Mouse (Mus musculus) Muller cell, postnatal 12 days (primary cell): ENCODE data around the gene Ddx31.

Experiments
- DNase-seq: peaks from one replicate; pipeline ENCODE4 v3.0.0-alpha.2; 2015; ENCODE audit errors: inconsistent ontology term

Ddx31 gene

DNA sequence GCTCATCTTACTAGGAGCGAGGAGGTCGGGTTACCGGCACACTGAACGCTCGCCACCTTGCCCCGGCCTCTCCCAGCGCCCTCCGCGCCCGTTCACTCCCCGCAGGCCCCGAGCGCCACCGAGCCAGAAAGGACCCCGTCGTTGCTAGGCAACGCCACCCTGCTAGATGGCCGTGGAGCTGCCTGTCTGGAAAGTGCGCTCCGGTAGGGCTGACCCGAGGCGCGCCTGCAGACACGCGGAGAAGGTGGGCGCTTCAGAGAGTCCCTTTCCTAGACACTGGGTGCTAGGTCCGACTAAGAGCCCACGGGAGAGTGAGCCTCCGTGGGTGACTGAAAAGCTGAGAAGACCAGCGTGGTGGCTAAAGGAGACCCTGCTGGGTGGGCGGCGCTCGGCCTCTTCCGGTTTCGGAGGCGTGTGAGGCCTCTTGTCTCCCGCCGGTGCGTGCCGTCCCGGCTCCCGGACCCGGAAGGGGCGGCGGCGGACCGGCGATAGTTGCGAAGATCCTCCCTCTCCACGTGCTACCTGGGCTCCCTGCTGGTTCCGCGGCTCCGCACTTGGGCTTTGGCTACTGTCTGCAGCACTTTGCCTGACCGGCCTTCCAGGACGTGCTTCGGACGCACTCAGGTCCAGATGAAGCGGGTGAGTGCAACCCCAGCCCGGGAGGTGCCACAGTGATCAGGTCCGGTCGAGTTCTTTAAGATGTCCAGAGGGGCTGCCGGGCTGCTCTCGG lies at the start of gene Ddx31, which contains the start of gene Gtf3c4:
Gene Ddx31 (plus strand): TSS at position 185 of the 730 bp plus-strand sequence.
Gene Gtf3c4 (minus strand): TSS at position 139 of the 730 bp plus-strand sequence.
- peak; percentile 94 for DNase-seq

DNA sequence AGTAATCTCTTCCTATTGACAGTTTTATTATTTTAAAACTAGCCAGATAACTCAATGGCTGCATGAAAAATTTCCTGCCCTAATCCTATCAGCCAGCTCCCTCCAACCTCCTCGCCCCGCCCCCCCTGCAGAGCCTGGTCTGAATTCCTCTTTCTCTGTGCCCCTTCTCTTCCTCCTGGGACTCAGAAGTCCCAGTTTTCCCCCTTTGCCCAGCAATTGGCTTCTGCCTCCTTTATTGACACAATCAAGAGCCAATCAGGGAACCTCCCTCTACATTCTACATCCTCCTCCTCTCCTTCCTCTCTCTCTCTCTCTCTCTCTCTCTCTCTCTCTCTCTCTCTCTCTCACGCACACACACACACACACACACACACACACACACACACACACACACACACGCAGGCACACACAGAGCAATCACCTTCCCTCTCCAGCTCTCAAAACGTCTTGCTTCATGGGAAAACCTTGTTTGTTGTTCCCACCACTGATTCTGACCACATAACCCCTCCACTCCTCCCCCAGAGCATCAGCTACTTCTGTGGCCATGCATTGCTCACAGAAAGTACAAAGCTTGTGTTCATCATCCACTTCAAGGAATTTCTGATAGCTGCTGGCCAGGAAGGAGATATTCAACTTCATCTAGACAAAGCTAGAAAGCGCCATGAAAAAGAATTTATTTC lies 47.1 kb upstream of the Ddx31 start:
- peak; percentile 62 for DNase-seq

DNA sequence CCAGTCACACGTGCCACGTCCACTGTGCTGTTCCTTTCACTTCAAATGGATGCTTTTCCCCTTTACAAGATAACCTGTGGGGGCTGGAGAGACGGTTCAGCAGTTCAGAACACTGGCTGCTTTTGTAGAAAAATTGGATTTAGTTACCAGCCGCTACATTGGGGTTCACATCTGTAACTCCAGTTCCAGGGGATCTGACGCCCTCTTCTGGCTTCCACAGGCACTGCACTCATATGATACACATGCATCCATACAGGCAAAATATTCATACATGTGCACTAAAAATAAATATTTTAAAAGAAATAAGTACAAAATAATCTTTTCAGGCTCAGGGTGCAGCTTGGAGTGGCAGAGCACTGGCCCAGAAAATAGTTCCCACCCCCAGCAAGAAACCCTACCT lies 45.6 kb upstream of the Ddx31 start:
- DNase-seq, result no peak

DNA sequence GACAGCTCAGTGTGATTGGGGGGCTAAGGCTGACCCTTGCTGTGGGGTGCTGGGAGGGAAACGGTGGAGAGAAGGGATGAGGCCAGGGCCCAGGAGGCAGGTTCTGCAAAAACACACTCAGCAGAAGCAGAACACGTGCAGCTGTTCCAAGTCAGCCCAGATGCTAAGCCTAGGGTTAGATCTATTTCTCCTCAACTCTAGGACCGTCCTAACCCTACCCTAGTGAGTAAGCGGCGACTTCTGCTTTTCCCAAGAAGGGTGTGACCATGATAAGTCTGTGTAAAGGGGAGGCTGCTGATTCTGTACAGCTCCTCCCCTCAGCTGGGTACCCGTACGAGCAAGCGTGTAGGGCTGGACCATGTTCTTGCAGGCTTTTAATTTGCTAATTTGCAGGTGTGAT lies 43.9 kb upstream of the Ddx31 start:
- no peak for DNase-seq

DNA sequence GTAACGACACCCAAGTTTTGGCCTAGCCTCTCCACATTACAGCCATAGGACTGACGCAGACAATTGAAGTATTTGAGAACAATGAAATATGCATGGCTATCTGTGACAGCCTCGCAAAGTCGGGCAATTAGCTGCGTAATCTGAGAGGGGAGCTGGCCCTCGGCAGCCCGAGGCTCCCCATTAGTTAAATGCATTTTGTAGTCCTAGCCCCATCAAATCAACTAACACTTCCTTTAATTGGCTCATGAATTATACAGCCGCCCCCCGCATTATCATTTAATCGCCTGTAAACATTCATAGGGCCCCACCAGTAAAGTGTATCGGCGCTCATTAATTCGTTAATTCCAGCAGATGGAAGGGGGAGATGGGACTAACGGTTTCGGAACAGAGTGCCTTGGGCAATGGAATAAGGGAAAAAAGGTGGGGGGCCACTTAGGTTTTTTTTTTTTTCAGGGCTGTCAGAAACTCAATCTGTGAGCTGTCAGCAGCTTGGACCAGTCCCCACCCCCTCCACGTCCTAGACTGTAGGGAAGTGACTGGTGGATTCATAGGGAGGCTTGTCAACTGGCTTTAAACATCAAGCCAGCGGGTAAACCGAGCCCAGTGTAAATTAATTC lies 42.6 kb upstream of the Ddx31 start:
- no peak for DNase-seq

DNA sequence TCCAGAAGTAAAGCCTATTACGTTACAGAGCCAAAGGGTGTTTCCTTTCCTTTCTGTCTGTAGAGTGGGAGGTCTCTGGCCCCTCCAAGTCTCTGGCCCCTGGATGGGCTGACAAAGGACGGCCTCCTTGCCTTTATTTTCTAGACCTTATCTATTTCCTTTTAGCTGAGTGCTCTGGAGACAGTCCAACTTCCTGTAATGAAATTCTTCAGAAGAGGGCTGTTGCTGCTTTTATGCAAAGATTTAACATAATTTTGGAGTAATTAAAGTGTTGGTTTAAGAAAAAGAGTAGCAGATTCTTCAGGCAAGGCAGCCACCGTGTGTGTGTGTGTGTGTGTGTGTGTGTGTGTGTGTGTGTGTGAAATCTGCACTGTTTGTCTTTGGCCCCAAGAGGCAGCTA lies 41.8 kb upstream of the Ddx31 start:
- no peak for DNase-seq

DNA sequence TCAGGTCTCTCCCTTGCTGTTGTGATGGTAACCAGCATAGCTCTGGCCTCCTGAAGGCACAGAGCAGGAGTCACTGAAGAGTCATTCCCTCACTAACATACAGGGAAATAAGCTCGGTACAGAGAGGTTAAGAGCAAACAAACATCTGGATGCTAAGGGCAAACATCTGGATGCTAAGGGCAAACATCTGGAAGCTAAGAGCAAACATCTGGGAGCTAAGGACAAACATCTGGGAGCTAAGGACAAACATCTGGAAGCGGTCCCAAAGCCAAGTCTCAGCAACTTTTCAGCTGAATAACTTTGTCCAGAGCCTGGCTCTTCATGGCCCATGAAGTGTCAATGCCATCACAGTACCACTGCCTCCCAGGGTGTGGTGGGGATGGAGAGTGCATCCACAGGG lies 40.6 kb upstream of the Ddx31 start:
- no peak for DNase-seq

DNA sequence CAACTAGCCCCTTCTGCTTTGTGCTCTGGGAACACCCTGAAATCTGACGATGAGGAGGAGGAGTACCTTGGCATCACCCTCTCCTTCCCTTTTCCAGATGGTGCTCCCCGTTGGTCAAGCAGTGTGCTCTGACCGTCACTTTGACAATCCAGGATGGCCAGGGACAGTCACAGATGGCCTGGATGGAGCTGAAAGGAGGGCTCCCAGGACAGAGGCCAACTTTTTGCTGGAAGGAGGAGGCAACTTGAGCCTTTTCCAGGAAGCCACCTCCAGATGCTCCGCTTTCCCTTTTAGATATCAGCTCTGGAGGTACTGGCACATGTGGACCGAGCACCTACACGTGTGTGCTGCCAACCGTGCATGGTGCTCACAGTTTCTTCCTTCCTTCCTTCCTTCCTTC lies 36.8 kb upstream of the Ddx31 start:
- no peak for DNase-seq

DNA sequence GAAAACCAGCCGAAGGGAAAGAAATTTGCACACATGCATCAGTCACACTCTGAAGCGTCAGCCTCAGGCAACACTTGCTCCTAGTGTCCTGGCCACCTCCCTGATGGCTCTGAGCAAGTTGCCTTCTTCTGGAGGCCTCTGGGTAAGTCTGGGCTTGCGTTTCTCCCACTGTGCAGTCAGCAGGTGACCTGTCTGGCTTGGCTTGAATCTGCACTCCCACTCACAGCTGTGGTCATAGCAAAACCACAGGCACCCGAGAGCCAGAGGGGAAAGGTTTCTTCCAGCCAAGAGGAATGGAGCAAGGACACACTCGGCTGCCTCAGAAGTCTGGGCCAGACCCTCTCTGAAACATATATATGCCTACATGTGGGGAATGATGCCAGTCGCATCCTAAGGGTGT lies 31.4 kb upstream of the Ddx31 start:
- DNase-seq, result peak; percentile 69

DNA sequence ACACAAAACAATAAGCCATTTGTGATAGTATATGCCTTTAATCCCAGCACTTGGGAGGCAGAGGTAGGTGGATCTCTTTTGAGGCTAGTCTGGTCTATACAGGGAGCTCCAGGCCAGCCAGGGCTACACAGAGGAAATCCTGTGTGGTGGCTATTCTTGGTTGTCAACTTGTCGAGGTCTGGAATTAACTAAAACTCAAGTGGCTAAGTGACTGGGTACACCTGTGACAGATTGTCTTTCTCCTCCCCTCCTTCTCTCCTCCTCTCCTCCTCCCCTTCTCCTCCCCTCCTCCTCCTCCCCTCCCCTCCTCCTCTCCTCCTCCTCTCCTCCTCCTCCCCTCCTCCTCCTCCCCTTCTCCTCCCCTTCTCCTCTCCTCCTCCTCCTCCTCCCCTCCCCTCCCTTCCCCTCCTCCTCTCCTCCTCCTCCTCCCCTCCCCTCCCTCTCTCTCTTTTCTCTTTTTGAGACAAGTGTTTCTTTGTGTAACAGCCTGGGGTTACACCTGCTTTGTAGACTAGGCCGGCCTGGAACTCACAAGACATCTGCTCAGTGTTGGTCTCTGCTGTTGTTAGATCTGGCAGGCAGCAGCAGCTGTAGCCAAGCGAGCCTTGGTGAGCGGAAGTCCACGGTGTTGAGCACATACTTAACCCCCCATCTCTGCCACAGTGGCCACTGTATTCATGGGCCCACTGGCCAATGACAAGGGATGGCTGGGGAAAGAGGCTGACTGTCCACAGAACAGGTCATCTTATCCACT lies 29.8 kb upstream of the Ddx31 start:
- DNase-seq, result no peak

DNA sequence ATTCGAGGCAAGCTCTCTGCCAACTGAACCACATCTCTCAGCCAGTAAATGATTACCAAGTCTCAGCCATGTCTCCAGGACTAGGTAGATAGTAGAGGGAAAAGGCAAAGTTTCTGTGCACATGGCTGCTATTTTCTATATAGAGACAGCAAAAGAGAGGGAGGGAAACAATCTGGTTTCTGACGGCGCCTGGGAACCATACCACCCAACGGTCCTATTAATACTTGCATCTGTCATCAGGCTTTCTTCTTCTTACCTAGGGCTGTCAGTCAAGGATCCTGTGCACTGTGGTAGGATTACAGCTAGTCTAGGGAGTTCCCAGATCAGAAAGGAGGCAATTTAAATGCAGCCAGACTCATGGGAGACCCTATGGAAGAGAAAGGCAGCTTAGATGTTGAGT lies 21.3 kb upstream of the Ddx31 start:
- DNase-seq, result no peak

DNA sequence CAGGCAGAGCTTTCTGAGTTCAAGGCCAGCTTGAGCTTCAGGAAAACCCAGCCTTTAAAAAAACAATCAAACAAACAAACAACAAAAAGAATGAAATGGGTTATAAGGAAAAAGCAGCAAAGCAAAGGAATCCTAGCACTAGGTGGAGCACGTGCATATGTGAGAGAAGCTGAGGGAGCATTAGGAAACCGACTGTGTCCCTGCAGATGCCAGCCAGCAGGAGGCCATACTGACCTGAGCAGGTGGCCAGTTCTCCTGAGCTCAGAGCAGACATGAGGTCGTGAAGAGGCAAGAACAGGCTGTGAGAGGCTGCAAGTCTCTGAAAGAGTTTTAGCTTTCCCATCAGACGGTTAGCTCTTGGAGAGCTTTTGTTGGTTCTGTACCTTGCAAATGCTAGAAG lies 10.9 kb upstream of the Ddx31 start:
- no peak for DNase-seq

DNA sequence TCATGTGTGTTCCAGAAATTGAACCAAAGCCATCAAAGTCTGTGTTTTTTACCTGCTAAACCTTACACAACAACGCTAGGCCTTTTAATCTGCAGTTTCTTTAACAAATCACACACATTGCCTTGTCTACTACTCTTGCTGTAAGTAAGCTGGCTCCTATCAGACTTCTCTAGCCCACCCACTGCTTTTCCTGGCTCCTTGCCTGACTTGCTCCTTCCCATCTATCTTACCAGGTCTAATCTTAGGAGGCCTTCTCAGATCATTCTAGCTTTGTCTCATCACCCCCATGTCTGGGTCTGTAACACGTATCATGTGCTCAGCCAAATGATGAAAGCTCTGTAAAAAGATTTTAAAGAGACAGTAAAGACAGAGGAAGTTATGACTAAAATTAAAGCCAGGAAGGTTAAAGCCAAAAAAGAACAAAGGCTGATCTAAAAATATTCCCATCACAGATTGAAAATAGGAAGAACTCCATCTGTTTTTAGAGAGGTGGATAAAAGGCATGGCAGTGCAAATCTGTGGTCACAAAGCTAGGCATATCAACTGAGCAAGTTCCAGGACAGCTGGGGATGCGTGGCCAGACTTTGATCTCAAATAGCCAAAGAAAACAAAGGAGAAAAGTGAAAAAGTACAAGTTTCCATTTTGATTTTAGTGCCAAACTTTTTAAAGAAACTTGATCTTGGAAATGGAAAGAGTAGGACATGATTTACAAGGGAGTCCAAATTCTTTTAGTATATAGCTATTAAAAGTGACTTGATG lies 3.8 kb upstream of the Ddx31 start:
- DNase-seq, result peak; percentile 6

DNA sequence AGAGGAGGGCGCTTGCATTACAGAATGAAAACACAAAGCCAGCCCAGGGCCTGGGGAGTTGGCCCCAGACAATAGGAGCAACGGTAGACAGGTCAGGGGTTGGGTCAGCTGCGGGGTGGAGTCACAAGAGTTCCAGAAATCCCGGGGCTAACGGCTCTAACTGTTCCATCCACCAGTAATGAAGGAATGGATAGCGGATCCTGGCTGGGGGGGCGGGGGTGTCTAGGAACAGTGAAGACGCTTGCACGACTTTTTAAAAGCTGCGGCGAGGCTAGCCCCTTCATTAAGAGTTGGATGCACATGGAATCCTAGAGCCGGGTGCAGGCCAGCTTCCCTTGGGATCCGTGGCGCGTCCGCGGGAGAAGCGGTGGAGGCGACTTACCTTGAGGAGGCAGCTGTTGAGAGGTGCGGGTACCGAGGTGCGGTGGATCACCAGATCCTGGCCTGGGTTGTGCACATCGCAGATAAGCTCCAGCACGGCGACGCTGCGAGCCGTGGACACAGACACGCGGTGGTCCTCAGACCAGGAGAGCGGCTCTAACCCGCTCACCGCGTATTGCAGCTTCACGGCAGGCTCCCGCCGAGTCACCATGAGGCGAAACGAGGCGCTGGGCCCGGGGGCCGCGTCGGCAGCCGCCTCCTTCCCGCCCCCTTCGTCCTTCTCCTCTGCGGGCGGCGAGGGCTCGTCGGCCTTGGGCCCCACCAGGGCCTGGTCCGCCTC lies 545 bp upstream of the Ddx31 start:
- DNase-seq, result peak; percentile 48

DNA sequence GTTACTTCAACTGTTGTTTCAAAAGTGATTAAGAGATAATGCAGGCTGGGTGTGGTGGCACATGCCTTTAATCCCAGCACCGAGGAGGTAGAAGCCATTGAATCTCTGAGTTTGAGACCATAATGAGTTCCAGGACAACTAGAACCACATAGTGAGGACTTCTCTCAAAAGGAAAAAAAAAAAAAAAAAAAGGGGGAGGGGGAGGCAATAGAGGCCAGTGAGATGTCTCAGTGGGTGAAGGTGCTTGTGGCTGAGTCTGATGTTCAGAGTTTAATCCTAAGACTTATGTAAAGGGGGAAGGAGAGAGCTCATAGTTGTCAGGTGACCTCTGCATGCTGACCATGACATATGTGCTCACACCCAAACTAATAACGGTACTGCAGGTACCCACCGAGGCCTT lies 1.8 kb downstream of the Ddx31 start:
- no peak for DNase-seq

DNA sequence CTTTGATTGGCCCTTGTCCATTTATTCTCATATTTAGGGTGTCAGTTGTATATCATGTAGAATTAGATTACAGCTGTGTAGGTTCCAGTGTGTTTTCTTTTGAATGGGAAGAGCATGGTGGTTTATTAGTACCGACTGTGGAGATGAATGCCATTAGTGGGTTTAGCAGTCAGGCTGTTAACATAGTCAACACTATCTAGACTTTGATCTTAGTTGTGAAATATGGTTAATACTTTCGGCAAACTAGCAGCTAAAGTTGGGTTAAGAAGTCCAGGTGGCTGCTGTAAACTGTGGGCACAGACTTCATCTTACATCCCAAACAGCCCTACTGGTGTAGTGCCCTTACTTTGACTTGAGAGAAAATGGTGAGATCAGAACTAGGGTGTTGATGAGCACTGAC lies 8.7 kb downstream of the Ddx31 start:
- no peak for DNase-seq

DNA sequence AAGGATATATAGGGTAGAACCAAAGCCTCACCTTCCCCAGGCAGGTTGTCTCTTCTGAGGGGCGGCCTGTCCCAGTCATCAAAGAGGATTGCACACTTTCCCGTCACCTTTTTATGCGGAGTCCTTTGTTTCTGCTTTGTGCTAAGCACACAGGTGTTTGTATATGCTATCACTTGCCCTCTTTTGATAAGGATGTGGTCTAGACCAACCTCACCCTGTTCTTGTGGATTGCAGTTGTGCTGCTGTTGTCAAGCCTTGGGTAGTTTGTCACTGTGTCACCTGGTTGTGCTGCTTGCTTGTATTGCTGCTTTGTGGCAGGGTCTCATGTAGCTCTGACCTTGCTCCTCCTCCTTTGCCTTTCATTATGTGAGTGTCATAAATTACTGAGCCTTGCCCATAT lies 12.4 kb downstream of the Ddx31 start:
- no peak for DNase-seq

DNA sequence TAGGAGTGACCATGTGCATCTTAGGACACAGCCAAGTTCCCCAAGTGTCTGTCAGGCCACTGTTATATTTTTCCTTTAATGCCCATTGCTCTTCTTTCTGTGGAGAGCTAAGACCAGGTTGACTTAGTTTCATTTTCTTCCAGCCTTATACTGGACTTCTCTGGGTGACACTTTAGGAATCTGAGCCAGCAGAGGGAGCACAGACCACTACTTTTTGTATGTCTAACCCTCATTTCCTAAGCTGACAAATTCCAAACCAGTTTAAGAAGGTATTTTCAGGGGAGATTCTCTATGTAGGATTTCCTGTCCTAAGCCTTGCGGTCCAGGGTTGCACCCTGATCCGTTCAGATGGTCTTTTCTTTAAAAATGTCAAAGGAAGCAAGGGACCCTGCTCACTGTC lies 15.6 kb downstream of the Ddx31 start:
- no peak for DNase-seq

DNA sequence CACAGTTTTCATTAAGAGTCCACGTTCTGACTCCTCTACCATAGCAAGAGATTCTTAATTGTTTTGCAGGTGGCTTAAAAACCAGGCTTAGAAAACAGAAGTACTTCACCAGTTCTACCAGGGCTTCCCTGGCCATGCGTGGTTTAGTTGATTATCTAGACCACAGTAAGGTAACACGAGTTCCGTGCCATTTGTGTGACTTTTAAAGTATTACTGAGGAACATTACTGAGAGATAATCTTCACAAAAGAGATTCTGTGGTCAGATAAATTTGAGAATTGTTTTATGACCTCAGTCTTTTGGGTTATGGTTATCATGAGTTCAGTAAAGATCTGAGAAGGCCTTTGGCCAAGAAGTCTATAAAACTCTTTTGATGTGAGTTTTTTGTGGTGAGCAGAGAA lies 19.1 kb downstream of the Ddx31 start:
- no peak for DNase-seq

DNA sequence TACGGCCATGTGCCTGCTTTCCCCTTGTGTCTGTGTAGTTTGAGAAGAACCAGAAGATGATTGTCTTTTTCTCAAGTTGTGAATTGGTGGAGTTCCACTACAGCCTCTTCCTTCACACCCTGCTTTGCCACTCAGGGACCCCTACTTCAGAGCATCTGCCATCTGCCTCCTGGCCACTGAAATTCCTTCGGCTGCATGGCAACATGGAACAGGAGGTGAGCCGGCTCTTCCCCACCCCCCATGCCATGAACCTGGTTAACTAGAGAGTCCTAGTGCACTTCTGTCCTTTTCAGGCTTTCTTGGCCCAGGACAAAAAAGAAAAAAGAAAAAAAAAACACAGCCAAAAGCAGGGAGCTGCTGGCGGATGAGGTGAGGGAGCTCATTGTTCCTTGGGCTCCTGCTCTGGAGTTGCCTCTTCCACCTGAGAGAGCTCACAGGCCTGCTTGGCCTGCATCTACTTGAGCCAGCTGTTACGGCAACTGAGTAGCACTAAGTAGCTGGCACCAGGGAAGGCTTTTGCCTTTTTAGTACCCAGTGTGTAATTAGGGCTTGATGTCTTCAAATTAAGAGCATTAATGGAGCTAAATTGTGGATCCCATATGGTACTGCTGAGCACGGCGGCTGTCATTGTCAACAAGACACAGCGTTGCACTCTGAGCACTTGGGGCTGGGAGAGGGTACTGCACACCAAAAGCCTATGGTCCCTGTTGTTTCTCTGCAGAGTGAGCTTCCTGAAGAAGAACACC lies 20.6 kb downstream of the Ddx31 start:
- DNase-seq, result no peak
